Mouse (Mus musculus): Measurements from ENCODE around the gene Itgam.

- TF ChIP-seq CTCF (IDR thresholded peaks at IDR 0.05; ENCODE audit: extremely low read depth, insufficient read length, insufficient replicate concordance, low read depth, low read length) (no peak), POLR2A (IDR thresholded peaks at IDR 0.05; ENCODE audit: low read depth, low read length) (no peak)
Measured at GRCm38 (mm10) chr7:128025381-128025780, 37.1 kb upstream of the Itgam start.

All from small intestine, adult 2 months (tissue).